22 mouse cellular contexts compared by ENCODE assay signal in genomic region chr7:37474284-37474683, GRCm38 (mm10).
DNase-seq lines count a peak whose midpoint lies in the region; ATAC-seq and TF ChIP-seq lines count a peak whose summit lies in the region.
"Had no signal": no experiment of that assay in that cellular context is flagged by ENCODE, and none has a peak within 500 bp of the region (broad histone marks: within the 10 kb centered on the region; RNA-seq: fewer than 3 reads in every experiment).

No protein-coding gene starts in this region.

- in situ Hi-C loops in ES-E14 (cut with MboI; ENCODE audit: low sequenced_read_pairs in 2 of 2, unreplicated experiment in 2 of 2) = no loop called here

- H3K27ac ChIP-seq in kidney, embryonic 15.5 days = no peak overlapping the region
- peak overlapping the region; percentile 37; the same call in 1 of the 2 replicates for H3K27ac ChIP-seq in lung, embryonic 15.5 days
- H3K27ac ChIP-seq in ES-E14 (ENCODE audit: insufficient read depth, low read depth, low read length, poor library complexity, severe bottlenecking) = peak overlapping the region; percentile 48; the same call in 1 of the 2 replicates
- H3K27ac ChIP-seq: embryonic facial prominence, embryonic 13.5 days; forebrain, embryonic 12.5 days; heart, adult 2 months; heart, embryonic 13.5 days; hindbrain, embryonic 12.5 days; hindbrain, postnatal 0 days had no signal

- no peaks in the 10 kb centered on the region for H3K27me3 ChIP-seq in kidney, embryonic 15.5 days
- H3K27me3 ChIP-seq in lung, embryonic 15.5 days = no peaks in the 10 kb centered on the region
- H3K27me3 ChIP-seq: forebrain, embryonic 12.5 days; heart, embryonic 13.5 days; hindbrain, embryonic 12.5 days had no signal

- peaks cover 18% of the 10 kb centered on the region for H3K4me1 ChIP-seq in kidney, embryonic 15.5 days
- H3K4me1 ChIP-seq in lung, embryonic 15.5 days = peaks cover 15% of the 10 kb centered on the region
- H3K4me1 ChIP-seq in ES-E14 (ENCODE audit: control insufficient read depth in 2 of 2, insufficient read depth in 2 of 2, low read length in 2 of 2, poor library complexity in 1 of 2) = peaks cover 20 to 46% of the 10 kb centered on the region in 2 experiments
- H3K4me1 ChIP-seq: embryonic facial prominence, embryonic 13.5 days; forebrain, embryonic 12.5 days; heart, embryonic 13.5 days; hindbrain, embryonic 12.5 days had no signal

- no peak overlapping the region for H3K9ac ChIP-seq in kidney, embryonic 15.5 days
- no peak overlapping the region for H3K9ac ChIP-seq in lung, embryonic 15.5 days
- H3K9ac ChIP-seq in ES-E14 (ENCODE audit: insufficient read depth, low read depth, low read length, poor library complexity, severe bottlenecking) = peak overlapping the region; percentile 53; the same call in 1 of the 2 replicates
- H3K9ac ChIP-seq: embryonic facial prominence, embryonic 13.5 days; forebrain, embryonic 12.5 days; heart, embryonic 13.5 days; hindbrain, embryonic 12.5 days had no signal

- H3K4me3 ChIP-seq in kidney, embryonic 15.5 days (replicated peaks) = no peak overlapping the region
- H3K4me3 ChIP-seq in lung, embryonic 15.5 days = no peak overlapping the region
- no peak overlapping the region for H3K4me3 ChIP-seq in ES-E14 (ENCODE audit: insufficient read depth in 1 of 2, low read depth in 1 of 2, low read length in 2 of 2, poor library complexity in 1 of 2, severe bottlenecking in 1 of 2)
- H3K4me3 ChIP-seq: embryonic facial prominence, embryonic 13.5 days; forebrain, embryonic 12.5 days; heart, adult 2 months; heart, embryonic 13.5 days; hindbrain, embryonic 12.5 days had no signal

- no peaks in the 10 kb centered on the region for H3K9me3 ChIP-seq in kidney, embryonic 15.5 days (replicated peaks)
- H3K9me3 ChIP-seq in lung, embryonic 15.5 days = no peaks in the 10 kb centered on the region
- no peaks in the 10 kb centered on the region for H3K9me3 ChIP-seq in ES-E14 (ENCODE audit: control insufficient read depth, insufficient read depth, low read depth, low read length)
- H3K9me3 ChIP-seq: embryonic facial prominence, embryonic 13.5 days; forebrain, embryonic 12.5 days; heart, embryonic 13.5 days; hindbrain, embryonic 12.5 days had no signal

- 32% methylated on average over 8 of the region's 8 CpGs for WGBS in kidney, embryonic 15.5 days
- 32% methylated on average over 8 of the region's 8 CpGs for WGBS in lung, embryonic 15.5 days

- no peak overlapping the region for H3K4me2 ChIP-seq in kidney, embryonic 15.5 days
- H3K4me2 ChIP-seq in lung, embryonic 15.5 days = peak overlapping the region; percentile 34; the same call in 1 of the 2 replicates
- H3K4me2 ChIP-seq: embryonic facial prominence, embryonic 13.5 days; forebrain, embryonic 12.5 days; heart, embryonic 13.5 days; hindbrain, embryonic 12.5 days had no signal

- ATAC-seq in kidney, embryonic 15.5 days (replicated peaks; ENCODE audit: low FRiP score) = peak; percentile 43
- 0 out of 2 replicates have a peak, but pooled peaks have one; percentile 10 for ATAC-seq in lung, embryonic 15.5 days (ENCODE audit: borderline replicate concordance, extremely low read depth, low FRiP score, low TSS enrichment)
- ATAC-seq: activated CD4-positive, CD25-positive, alpha-beta regulatory T cell, adult 4 months; forebrain, embryonic 16.5 days; hindbrain, postnatal 0 days had no signal

- H3K36me3 ChIP-seq in kidney, embryonic 15.5 days = no peaks in the 10 kb centered on the region
- H3K36me3 ChIP-seq in lung, embryonic 15.5 days = no peaks in the 10 kb centered on the region
- no peaks in the 10 kb centered on the region for H3K36me3 ChIP-seq in ES-E14 (ENCODE audit: control insufficient read depth, insufficient read depth, low read length, poor library complexity, severe bottlenecking)
- H3K36me3 ChIP-seq: embryonic facial prominence, embryonic 13.5 days; G1E; heart, embryonic 13.5 days had no signal

- DNase-seq in kidney, adult 9 months = no peak
- no peak for DNase-seq in lung, postnatal 14 days
- DNase-seq in ES-E14 (ENCODE audit: low read depth, low spot score) (no peak), R1 (ENCODE audit: low read depth, low spot score) (peak; percentile 29)
- DNase-seq in cerebellum, postnatal 36 days = no peak
- DNase-seq: adrenal gland, postnatal 14 days; cerebellum, adult 11-12 months; cerebellum, adult 9-10 months; cerebellum, postnatal 25 days; gastrocnemius, postnatal 14 days; heart, adult 2 months; heart, postnatal 36 days had no signal

TF ChIP-seq in ES-E14, 5 proteins besides CTCF, POLR2A, EP300 and RAD21:
- no peak for TF ChIP-seq CHD2 (IDR thresholded peaks at IDR 0.05; ENCODE audit: low read depth, low read length)
